Mouse (Mus musculus): Measurements from ENCODE around the gene Cartpt. TPM values are rescaled to one million over a fixed set of nuclear protein-coding genes. Genes with fewer than 3 reads are reported as not detected.

Cartpt gene
- polyA plus RNA-seq (2015; fragmentation: Nextera tagmentation; extraction: Ambion mirVana): 35.7 and 35.8 TPM in 2 replicates

DNA sequence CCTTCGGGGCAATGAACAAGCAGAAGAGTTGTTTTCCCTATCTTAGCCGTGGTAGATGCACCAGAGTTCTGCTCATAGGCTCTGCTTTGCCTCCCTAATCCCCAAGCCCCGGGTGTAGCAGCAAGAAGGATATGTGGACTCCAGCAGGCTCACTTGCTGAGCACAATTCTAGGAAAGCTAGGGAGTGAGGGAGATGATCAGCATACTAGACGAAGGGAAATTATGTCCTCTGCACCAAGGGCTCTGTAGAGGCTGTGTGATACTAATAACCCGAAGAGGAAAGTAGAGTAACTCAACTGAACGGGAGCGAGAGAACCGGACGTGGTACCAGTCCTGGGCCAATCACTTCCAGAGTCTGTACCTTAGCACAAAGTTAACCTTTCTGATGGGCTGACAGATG lies at the start of gene Cartpt:
Gene Cartpt (minus strand): TSS at position 127 of the 400 bp plus-strand sequence.
- H3K4me3 ChIP-seq (replicated peaks): no peak within 1 kb of the TSS
- no peaks in the 10 kb centered on the region for H3K36me3 ChIP-seq
- H3K4me1 ChIP-seq: peaks cover 5% of the 10 kb centered on the region; the same call in 1 of the 2 replicates
- H3K9ac ChIP-seq: no peak within 1 kb of the TSS
- peaks cover 28% of the 10 kb centered on the region for H3K27me3 ChIP-seq (replicated peaks)
- no peaks in the 10 kb centered on the region for H3K9me3 ChIP-seq
- no peak for ATAC-seq (ENCODE audit: insufficient read depth, low FRiP score, low read depth)
- H3K27ac ChIP-seq: no peak within 1 kb of the TSS
- WGBS: 52% methylated on average over 9 of the region's 9 CpGs
- peak within 1 kb of the TSS; percentile 32 for H3K4me2 ChIP-seq

DNA sequence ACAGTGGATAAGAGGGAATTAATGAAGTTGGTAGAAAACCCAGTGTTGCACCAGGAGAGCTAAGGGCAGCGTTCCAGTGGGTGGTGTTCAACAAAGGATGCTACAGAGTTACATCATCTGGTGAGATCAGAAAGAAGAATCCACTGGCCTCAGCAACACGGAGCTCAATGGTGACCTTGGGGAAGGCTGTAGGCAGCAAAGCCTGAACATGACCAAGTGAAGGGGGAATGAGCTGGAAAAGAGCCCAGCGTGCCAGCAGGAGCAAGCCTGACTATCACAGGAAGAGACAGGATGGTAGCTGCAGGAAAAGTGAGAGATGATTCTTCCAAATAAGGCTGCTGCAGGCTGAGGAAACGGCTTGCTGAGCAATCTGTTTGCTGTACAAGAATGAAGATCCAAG lies 46.5 kb upstream of the Cartpt start:
- Histone ChIP-seq H3K36me3 (peaks cover 8% of the 10 kb centered on the region; the same call in 1 of the 2 replicates), H3K4me3 (replicated peaks) (no peak overlapping the region), H3K9ac (no peak overlapping the region), H3K27me3 (replicated peaks) (no peaks in the 10 kb centered on the region), H3K27ac (no peak overlapping the region), H3K4me2 (no peak overlapping the region), H3K4me1 (no peaks in the 10 kb centered on the region), H3K9me3 (no peaks in the 10 kb centered on the region)
- WGBS: 80% methylated on average over 4 of the region's 4 CpGs
- ATAC-seq (ENCODE audit: insufficient read depth, low FRiP score, low read depth): no peak

DNA sequence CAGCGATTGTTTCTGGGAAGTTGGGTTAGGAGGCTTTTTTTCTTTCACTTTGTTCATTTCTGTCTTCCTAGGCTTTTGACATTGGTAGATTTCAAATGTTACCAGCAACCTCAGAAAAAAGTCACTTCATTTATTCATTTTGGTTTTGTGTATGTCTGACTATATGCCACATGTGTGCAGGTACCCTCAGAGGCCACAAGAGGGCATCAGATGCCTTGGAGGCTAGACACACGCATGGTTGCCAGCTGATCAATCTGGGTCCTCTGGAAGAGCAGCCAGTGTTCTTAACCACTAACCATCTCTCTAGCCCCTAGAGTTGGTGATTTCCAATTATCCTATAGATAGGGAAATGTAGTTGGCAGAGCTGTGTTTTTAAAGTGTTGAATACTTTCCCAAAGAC lies 42.6 kb upstream of the Cartpt start:
- Histone ChIP-seq H3K27me3 (replicated peaks) (no peaks in the 10 kb centered on the region), H3K36me3 (no peaks in the 10 kb centered on the region), H3K4me3 (replicated peaks) (no peak overlapping the region), H3K9ac (no peak overlapping the region), H3K4me1 (no peaks in the 10 kb centered on the region), H3K27ac (no peak overlapping the region), H3K4me2 (no peak overlapping the region), H3K9me3 (no peaks in the 10 kb centered on the region)
- WGBS: 95% methylated on average over 2 of the region's 2 CpGs
- ATAC-seq (ENCODE audit: insufficient read depth, low FRiP score, low read depth): no peak

GRCm38 (mm10) chr13:99940601-99941000 lies 39.7 kb upstream of the Cartpt start:
- Histone ChIP-seq H3K27ac (no peak overlapping the region), H3K36me3 (no peaks in the 10 kb centered on the region), H3K27me3 (replicated peaks) (no peaks in the 10 kb centered on the region), H3K4me2 (no peak overlapping the region), H3K4me3 (replicated peaks) (no peak overlapping the region), H3K9me3 (no peaks in the 10 kb centered on the region), H3K9ac (no peak overlapping the region), H3K4me1 (no peaks in the 10 kb centered on the region)
- WGBS: 29% methylated on average over 2 of the region's 2 CpGs
- no peak for ATAC-seq (ENCODE audit: insufficient read depth, low FRiP score, low read depth)

GRCm38 (mm10) chr13:99939320-99939671 lies 38.4 kb upstream of the Cartpt start:
- Histone ChIP-seq H3K4me1 (no peaks in the 10 kb centered on the region), H3K27ac (no peak overlapping the region), H3K4me2 (no peak overlapping the region), H3K4me3 (replicated peaks) (no peak overlapping the region), H3K9me3 (no peaks in the 10 kb centered on the region), H3K9ac (no peak overlapping the region), H3K36me3 (no peaks in the 10 kb centered on the region), H3K27me3 (replicated peaks) (no peaks in the 10 kb centered on the region)
- WGBS: 58% methylated on average over 8 of the region's 8 CpGs
- no peak for ATAC-seq (ENCODE audit: insufficient read depth, low FRiP score, low read depth)

DNA sequence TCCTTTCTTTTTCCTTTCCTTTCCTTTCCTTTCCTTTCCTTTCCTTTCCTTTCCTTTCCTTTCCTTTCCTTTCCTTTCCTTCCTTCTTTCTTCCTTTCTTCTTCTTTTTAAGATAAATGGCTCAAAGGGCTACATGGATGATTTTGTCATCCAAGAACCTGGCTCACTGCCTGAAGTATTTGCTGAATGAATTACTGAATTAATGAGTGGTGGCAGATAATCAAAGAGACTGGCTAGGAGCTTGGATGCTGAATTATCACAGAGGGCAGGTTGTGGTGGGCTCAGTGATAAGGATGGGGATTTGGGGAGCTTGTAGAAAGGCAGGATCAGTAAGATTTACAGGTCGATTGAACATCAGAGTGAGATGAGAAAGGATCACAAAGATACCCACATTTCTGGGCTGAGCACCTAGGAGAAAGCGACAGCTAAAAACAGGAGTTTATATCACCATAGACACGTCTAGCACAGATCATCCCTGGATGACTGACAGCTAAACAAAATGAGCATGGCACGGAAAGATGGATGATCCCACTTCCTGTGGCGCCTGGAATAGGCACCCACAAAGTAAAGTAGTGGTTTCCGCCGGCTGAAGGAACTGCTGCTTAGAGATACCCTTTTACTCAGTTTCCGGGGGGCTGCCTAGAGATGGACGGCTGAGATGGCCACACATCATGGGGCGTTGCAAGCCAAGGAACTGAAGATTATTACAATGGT lies 37.9 kb upstream of the Cartpt start:
- no peaks in the 10 kb centered on the region for H3K36me3 ChIP-seq
- H3K4me2 ChIP-seq: no peak overlapping the region
- no peak overlapping the region for H3K4me3 ChIP-seq (replicated peaks)
- no peak for ATAC-seq (ENCODE audit: insufficient read depth, low FRiP score, low read depth)
- WGBS: 69% methylated on average over 10 of the region's 10 CpGs
- no peak overlapping the region for H3K27ac ChIP-seq
- no peaks in the 10 kb centered on the region for H3K9me3 ChIP-seq
- no peaks in the 10 kb centered on the region for H3K4me1 ChIP-seq
- no peak overlapping the region for H3K9ac ChIP-seq
- no peaks in the 10 kb centered on the region for H3K27me3 ChIP-seq (replicated peaks)

GRCm38 (mm10) chr13:99937741-99938140 lies 36.9 kb upstream of the Cartpt start:
- WGBS: 74% methylated on average over 3 of the region's 3 CpGs
- no peak overlapping the region for H3K9ac ChIP-seq
- no peak overlapping the region for H3K4me2 ChIP-seq
- no peaks in the 10 kb centered on the region for H3K9me3 ChIP-seq
- H3K36me3 ChIP-seq: no peaks in the 10 kb centered on the region
- H3K4me3 ChIP-seq (replicated peaks): no peak overlapping the region
- ATAC-seq (ENCODE audit: insufficient read depth, low FRiP score, low read depth): no peak
- H3K4me1 ChIP-seq: no peaks in the 10 kb centered on the region
- no peak overlapping the region for H3K27ac ChIP-seq
- H3K27me3 ChIP-seq (replicated peaks): no peaks in the 10 kb centered on the region

DNA sequence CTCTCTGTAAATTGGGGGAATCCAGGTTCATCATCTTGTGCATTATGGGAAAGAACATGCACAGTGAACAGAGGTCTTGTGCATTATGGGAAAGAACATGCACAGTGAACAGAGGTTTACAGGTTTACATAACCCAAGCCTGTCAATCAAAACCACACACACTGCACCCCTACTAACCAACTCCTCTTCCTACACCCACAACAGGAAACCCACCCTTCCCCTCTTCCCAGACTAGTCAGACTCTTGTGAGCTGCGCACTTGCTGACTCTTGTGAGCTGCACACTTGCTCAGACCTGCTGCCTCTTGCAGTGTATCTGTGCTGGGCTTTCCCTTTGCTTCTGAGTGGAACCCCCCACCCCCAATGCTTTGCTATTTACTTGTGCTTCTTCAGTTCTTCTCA lies 31.5 kb upstream of the Cartpt start:
- Histone ChIP-seq H3K27me3 (replicated peaks) (no peaks in the 10 kb centered on the region), H3K4me2 (no peak overlapping the region), H3K27ac (no peak overlapping the region), H3K9me3 (no peaks in the 10 kb centered on the region), H3K36me3 (no peaks in the 10 kb centered on the region), H3K9ac (no peak overlapping the region), H3K4me1 (no peaks in the 10 kb centered on the region), H3K4me3 (replicated peaks) (no peak overlapping the region)
- ATAC-seq (ENCODE audit: insufficient read depth, low FRiP score, low read depth): no peak
- WGBS: 83% methylated on average over 1 of the region's 1 CpGs

DNA sequence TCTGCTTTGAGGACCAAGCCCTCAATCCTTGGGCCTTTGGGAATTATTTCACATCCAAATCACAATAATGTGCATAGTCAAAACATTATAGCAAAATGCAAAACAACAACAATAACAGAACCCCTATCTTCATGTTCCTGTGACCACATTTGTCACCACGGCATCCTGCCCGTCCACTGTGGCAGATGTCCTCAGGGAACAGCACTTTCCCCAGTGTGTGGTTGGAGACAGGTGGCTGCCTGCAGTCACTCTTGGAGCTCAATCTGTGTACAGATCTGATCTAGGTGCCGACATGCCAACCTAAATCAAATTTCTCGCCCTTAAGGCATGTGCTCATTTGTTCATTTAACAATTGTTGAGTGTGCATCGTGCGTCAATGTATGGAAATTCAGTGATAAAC lies 30.6 kb upstream of the Cartpt start:
- Histone ChIP-seq H3K9ac (no peak overlapping the region), H3K27ac (no peak overlapping the region), H3K9me3 (no peaks in the 10 kb centered on the region), H3K4me2 (no peak overlapping the region), H3K36me3 (no peaks in the 10 kb centered on the region), H3K4me3 (replicated peaks) (no peak overlapping the region), H3K27me3 (replicated peaks) (no peaks in the 10 kb centered on the region), H3K4me1 (no peaks in the 10 kb centered on the region)
- 88% methylated on average over 6 of the region's 6 CpGs for WGBS
- ATAC-seq (ENCODE audit: insufficient read depth, low FRiP score, low read depth): no peak

GRCm38 (mm10) chr13:99926249-99926648 lies 25.4 kb upstream of the Cartpt start:
- H3K4me1 ChIP-seq: no peaks in the 10 kb centered on the region
- H3K36me3 ChIP-seq: no peaks in the 10 kb centered on the region
- H3K9ac ChIP-seq: no peak overlapping the region
- H3K4me3 ChIP-seq (replicated peaks): no peak overlapping the region
- no peak overlapping the region for H3K4me2 ChIP-seq
- no peak overlapping the region for H3K27ac ChIP-seq
- no peaks in the 10 kb centered on the region for H3K27me3 ChIP-seq (replicated peaks)
- 69% methylated on average over 5 of the region's 5 CpGs for WGBS
- no peak for ATAC-seq (ENCODE audit: insufficient read depth, low FRiP score, low read depth)
- H3K9me3 ChIP-seq: no peaks in the 10 kb centered on the region

- Histone ChIP-seq H3K27me3 (replicated peaks) (no peaks in the 10 kb centered on the region), H3K9me3 (no peaks in the 10 kb centered on the region), H3K27ac (no peak overlapping the region), H3K4me1 (no peaks in the 10 kb centered on the region), H3K4me3 (replicated peaks) (no peak overlapping the region), H3K36me3 (no peaks in the 10 kb centered on the region), H3K9ac (no peak overlapping the region), H3K4me2 (no peak overlapping the region)
- ATAC-seq (ENCODE audit: insufficient read depth, low FRiP score, low read depth): no peak
- 82% methylated on average over 5 of the region's 5 CpGs for WGBS
Observed at GRCm38 (mm10) chr13:99915632-99916031, 14.7 kb upstream of the Cartpt start.

- WGBS: 2% methylated on average over 30 of the region's 30 CpGs
- ATAC-seq (ENCODE audit: insufficient read depth, low FRiP score, low read depth): no peak; the same call in 1 of the 2 replicates
- H3K4me3 ChIP-seq (replicated peaks): no peak overlapping the region
Observed at GRCm38 (mm10) chr13:99900557-99900892, 366 bp downstream of the Cartpt start.

More at GRCm38 (mm10) chr13:99900557-99900892, 366 bp downstream of the Cartpt start:
- no peak overlapping the region for H3K9ac ChIP-seq
- H3K27me3 ChIP-seq (replicated peaks): peaks cover 28% of the 10 kb centered on the region
- H3K4me2 ChIP-seq: peak overlapping the region; percentile 32
- H3K9me3 ChIP-seq: no peaks in the 10 kb centered on the region
- H3K27ac ChIP-seq: no peak overlapping the region
- H3K36me3 ChIP-seq: no peaks in the 10 kb centered on the region
- H3K4me1 ChIP-seq: peaks cover 5% of the 10 kb centered on the region; the same call in 1 of the 2 replicates

All from stomach, embryonic 15.5 days (tissue).